Mouse (Mus musculus) ovary, postnatal 36 days (tissue): Measurements from ENCODE around the gene Cldnd1.

Experiments used
- DNase-seq: peaks from one replicate; pipeline ENCODE4 v3.0.0; 2022; ENCODE audit warnings: low spot score, mixed read lengths

Cldnd1 gene

DNA sequence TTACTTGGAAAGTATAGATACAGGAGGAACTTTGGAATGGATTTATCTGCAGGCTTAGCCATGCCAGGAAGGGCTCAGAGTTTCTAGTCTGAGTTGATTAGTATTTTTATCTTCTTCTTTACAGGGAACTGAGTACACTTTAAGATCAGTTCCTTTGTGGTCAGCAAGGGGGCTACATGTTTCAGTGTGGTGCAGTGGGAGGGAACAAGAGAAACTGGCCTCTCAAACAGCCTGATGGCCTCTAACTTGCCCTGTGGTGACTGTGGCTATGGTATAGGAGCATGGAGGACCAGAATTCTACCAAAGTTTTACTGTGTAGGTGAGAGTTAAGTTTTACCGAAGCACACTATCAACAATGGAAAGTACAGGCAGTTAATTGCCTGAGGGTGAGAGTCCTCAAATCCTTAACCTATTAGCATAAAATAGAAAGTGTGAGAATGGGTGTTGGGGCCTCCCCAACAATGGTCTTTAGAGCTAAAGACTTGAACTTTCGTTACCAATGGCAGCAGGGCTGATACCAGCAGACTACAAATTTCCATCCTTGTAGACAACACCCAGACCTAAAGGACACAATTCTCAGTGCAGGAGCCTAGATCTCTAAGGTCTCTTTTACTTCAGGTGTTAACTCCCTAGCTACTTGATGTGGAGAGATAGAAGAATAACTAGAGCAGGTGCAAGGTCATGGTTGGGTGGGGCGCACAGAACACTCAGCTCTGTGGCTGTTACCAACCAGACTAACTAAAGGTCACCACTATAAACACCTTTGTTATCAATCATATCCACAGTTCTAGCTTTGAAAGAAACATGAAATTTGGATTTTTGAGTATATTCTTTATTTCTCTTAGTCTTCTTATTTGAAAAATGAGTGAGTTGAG is 18.9 kb upstream of the Cldnd1 start:
- no peak for DNase-seq

DNA sequence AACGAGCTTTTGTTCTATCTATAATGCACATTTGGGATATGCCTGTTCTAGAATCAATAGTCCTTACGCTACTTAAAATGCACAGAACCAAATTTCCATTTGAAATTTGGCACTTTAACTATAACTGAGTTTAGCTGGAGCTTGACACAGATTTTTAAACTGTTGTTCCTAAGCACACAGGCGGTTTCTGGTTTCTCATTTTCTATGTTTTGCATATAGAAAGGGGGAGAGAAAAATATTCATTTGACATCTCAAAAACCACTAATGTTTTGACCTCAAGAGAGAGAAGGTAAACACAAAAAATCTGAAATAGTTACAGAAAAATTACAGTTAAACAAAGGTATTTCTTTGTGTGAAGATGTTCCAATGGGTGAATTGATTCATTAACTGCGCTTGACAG is 18.2 kb upstream of the Cldnd1 start:
- DNase-seq, result no peak

DNA sequence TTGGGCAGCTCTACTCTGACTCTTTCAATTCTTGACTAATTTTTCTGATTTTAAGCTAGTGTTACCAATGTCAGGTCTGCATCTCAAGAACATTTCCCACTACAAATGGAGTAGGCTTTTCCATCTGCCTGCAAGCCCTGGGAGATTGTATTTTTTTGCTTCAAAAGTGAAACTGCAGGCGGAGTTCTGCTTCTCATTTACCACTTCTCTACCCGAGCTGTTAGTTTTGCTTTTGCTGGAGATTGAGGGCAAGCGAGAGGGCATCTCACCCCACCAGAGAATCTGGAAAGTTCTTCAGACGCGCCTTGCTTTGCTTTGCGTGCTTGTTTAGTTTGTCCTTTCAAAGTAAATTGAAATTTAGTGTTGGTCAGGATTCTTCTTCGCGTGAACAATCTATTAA is 15.5 kb upstream of the Cldnd1 start:
- DNase-seq, result no peak

DNA sequence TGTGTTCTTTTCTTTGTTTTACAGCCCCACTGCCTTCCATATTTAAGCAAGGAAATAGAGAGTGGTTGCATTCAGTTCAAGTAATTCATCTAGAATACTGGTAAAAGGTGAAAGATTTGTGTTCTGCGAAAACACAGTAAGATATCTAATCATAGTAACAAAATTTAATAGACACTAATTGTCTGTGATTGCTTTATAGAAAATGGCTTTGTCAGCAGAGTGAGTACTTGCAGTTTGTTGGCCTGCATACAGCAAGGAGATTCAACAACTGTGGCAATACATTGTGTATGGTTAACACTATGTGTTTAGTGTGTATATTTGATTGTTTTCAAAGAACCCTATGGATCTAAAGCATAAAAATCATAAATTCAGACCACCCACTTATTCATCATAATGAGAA is 14.6 kb upstream of the Cldnd1 start:
- DNase-seq, result no peak

DNA sequence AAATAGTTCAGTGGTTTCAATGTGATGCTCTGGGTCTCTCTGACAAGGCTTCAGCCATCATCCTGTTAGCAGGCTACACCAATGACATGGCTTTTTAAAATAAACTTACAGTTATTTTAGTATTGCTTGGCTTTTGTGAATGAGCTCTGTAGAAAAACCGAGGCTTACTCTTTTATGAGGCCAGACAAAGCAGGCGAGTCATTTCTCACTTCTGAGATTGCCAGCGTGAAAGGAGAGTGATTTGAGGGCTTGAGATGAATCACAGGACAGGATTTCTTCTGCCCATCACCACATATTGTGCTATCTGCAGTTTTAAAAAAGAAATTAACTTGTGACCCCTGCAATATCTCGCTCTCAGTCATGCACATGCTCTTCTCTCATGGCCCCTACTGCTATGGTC is 12.7 kb upstream of the Cldnd1 start:
- DNase-seq, result no peak

DNA sequence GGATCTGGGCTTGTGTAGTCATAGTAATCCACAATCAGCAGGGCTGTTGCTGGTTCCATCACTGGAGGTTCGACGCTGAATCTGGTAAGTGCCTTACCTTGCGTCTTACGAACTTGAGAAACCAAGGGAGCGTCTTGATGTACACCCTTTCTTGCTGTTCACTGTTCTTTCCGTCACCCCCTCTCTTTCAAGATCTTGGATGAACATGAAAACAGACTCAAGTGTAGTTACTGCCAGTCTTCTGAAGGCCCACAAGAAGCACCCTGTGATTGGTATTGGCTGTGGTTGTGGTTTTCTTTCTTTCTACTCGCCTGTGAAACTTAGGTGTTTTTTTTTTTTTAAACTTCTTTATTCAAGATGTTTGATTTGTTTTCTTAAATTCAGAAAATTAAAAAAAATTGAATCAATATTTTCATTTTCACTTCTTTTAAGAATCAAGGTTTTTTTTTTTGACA is 9.0 kb upstream of the Cldnd1 start, which contains the start of gene Gpr15:
TSS of gene Gpr15 (minus strand) at position 405 of the 455 bp plus-strand sequence.
- no peak for DNase-seq

DNA sequence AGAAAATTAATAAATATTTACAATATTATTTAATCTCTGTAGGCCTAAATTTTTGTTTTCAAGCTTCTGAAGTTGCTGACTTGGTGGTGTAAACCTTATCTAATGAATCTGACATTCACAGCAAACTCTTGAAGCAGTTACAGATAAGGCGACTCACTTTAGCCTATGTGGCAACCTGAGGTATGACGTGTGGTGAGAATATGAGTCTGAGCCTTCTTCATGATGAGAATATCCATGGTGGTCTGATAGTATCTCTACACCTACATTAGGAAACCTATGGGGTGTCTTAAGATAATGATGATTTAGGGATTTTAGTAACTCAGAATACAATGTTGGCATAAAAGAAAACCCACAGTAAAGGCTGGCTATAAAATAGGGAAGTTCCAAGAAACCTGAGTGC is 5.4 kb upstream of the Cldnd1 start:
- DNase-seq, result no peak

DNA sequence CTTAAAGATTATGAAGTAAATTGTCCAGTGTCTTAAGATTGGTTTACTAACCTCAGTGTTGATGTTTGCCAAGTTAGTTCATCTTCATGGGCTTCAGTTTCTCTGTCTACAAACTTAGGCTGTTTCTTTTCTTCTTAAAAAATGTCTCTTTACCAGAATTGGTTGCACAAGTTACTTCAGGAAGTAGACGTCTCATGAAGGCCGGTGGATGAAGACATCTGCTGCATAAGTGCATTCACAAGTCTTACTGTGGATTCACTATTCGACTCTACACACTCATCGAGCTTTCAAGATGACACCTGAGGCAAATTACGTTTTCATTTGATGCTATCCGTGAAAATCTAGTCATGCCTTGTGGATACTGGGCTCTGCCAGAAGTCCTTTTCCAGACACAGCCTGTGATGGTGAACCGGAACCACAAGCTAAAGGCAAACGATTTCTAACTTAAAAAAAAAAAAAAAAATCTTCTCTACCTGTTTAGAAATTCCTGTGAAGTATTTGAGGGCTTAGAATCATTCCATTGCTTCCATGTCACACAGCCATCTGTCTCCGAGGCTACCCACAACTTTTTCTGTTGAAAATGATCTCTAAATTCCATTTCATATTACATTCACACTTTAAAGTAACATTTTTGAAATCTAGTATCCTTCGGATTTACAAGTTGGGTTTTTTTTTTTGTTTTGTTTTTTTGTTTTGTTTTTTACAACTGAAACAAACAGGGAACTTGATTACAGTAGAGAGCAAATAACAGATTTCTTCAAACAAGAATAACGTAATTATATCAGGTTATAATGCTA is 832 bp upstream of the Cldnd1 start:
- DNase-seq, result no peak

DNA sequence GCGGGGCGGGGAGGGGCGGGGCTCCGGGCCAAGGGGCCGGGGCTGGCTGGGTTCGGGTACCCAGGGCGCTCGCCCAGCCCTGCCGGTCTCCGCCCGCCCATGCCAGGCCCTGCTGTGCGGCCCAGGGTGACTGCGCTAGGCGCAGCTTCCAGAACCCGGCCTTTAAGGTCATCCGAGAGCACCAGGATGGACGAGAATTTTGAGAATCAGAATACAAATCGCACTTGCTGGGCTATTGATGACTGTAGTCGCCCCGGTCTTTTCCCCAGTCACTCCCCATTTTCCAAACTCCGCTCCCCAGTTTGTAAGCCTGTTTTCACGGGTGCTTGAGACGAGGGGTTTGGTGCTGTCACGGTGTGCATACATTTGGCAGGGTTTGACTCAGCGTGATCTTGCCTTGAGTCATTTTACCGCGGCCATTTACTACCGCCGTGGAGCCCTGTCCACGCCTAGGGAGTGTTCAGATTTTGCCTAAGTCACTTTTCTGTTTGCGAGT is 514 bp downstream of the Cldnd1 start:
- no peak for DNase-seq

DNA sequence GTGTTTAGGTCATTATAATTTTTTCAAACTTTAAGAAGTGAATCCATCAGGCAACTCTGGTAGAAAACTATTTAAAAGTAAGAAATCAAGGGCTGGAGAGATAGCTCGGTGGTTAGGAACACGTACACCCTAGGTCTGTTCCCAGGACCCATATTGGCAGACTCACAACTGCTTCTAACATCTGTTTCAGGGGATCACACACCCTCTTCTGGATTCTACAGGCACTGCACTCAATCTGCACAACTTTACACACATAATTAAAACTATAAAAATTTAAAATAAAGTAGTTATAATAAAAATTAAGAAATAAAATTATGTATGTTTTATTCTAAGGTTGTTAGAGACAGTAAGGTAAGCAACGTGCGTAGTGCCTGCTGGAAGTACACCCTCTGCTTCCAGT is 10.5 kb downstream of the Cldnd1 start:
- DNase-seq, result no peak

DNA sequence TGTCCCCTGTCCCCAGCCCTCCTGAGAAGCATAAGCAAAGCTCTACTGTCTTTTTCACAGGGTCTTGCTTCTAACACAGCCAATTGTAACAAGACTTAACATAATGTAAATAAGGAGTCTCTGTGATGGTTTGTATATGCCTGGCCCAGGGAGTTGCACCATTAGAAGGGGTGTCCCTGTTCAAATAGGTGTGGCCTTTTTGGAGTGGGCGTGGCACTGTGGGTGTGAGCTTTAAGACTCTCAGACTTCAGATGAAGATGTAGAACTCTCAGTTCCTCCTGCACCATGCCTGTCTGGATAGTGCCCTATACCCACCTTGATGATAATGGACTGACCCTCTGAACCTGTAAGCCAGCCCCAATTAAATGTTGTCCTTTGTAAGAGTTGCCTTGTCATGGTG is 11.1 kb downstream of the Cldnd1 start:
- no peak for DNase-seq

DNA sequence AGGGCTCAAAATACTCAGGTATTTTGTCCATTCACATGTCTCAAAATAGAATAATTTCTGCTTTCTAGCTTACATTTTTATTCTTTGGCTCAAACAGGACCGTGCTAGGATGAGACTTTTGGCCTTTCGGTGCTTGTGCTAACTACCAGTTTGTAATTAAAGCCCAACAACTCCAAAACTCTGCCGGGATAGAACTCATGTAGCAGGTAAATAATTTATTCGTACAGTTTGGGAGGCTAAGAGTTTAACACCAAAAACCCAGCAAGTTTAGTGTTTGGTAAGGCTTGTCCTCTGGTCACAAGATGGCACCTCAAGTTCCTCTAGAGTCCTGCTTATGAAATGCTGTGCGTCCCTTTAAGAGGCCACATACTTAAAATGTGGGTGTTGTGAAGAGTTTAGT is 13.0 kb downstream of the Cldnd1 start:
- DNase-seq, result no peak

DNA sequence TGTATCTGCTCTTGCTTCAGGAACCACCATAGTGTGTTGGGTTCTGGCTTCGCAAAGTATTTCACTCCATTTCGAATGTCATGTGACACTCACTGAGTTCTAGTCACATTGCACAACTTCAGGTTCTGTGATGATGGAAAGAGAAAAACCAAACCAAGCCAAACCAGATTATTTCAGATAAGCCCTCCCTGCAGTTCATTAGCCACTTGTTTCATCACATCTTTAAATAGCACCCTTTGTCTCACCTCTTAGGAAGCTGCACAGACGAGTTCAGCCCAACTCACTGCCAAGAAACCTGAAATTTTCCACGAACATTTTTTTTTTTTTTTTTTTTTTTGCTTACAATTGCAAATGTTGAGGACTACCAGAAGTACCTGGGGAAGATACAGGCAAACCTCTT is 19.0 kb downstream of the Cldnd1 start:
- DNase-seq, result no peak

DNA sequence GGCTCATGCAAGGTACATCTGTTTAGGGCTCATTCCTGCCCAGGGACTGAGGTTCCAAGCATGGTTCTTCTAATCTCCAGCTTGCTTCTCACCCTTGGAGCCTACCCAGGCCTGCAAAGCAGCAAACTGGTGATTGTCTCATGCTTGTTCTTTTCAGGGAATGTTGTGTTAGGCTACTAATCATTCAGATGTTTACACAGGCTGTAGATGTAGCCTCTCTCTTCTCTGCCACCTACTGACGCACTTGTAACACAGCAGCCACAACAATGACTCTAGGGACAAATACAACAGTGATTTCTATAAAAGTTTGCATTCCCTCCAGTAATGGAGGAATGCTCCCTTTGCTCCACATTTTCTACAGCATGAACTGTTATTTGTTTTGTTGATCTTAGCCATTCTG is 23.6 kb downstream of the Cldnd1 start:
- no peak for DNase-seq

DNA sequence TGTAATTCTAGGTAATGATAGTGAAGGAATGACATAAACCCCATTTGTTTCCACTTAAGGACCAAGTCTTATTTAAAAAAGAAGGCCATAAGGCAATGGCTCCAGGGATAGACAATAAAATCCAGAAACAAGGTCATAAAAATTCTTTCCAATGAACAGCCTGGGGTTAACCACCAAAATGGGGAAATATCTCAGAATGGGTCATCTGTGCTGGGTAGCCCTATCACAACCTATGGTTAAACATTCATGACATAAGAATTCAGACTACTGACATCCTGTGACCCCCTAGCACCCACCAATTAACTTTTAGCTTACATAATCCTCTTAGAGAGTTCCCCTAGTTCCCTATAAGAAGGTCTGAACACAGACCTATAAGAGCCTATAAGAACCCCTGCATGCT is 28.5 kb downstream of the Cldnd1 start:
- DNase-seq, result no peak

DNA sequence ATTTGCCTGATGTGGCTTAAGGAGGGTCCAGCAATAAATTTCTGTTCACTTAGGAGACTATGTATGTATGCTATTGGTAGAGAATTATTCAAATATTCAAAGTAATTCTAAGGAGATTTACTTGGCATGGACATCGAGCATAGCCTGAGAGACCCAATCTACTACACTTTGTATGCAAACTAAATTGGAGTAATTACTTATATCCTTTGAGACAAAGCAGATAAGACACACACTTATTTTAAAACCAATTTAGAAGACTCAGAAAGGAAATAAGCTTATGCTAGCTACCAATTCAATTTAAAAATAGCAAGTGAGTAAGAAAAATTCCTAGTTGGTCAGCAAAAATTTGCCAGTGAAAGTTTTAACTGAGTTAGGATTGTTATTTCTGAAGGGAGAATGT is 35.4 kb downstream of the Cldnd1 start, which contains the start of gene Olfr172:
TSS of gene Olfr172 (minus strand) at position 101 of the 400 bp plus-strand sequence.
- no peak for DNase-seq
